Mouse (Mus musculus) natural killer cell, adult 2 months (primary cell): ENCODE results near the gene Clec2l.
A peak's percentile ranks its signal among the peaks of the same experiment; 100 is the strongest.

Experiments
- DNase-seq, 2 experiments: peaks; one replicate each; pipeline ENCODE4 v3.0.0; 2022; ENCODE audit warnings: low spot score in 2 of 2

The Clec2l gene

DNA sequence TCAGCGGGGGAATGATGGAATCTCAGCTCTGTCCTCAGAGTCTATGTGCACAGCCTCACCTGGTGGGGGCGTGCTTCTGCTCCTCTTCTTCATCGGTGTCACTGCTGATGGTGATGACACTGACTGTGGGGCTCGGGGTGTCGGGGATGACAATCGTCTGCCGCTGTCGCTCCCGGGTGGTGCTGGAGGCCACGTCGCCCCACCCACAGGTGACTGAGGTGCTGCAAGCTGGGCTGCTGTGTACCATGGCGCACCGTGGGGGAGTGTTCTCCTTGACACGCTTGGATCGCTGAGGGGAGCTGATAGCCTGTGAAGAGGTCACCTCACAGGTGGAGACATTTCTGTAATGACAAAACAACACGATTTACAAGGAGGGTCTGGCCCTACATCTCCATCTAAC lies 53.0 kb downstream of the Clec2l start:
- DNase-seq: no peak

GRCm38 (mm10) chr6:38718625-38719024 lies 55.8 kb downstream of the Clec2l start:
- no peak for DNase-seq

DNA sequence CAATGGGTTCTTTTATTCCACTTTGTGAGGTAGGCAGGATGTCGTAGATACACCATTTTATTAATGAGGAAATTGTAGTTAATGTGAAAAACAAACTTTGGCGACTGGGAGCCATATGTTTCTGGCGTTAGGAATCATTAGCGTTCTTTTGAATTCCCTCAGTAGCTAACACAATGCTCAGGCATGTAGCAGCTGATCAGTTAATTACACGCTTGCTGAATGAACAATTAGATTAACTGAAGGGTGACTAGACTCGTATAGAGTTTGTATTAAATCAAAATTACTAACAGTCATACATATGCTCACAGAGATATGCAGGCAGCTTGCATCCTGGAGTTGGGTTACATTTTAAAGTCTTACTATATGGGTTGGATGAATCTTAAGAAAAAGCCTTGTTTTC lies 56.4 kb downstream of the Clec2l start:
- no peak for DNase-seq

- DNase-seq: peak in 1 of 2 experiments; percentile 9
Observed at GRCm38 (mm10) chr6:38721361-38721760, 58.5 kb downstream of the Clec2l start.

DNA sequence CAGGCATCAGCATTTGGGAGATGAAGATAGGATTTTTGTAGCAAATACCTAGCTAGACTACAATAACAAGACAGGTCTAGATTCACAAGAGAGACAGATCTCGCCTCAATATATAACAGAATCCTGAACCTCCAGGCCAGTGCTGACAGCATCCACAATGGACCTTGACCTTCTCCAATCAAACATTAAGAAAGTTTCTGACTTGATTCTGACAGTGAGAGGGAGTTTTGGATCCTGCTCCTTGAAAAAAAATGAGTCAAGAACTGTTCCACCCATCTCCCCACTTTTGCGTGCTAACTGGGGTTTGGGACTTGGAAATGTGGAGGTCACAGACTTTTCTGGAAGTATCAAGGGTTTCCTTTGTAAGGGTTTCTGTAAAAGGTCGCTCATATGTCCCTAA lies 62.6 kb downstream of the Clec2l start:
- DNase-seq: no peak
